Mouse (Mus musculus) thymus, adult 2 months (tissue): ENCODE measurements around the gene Lmtk2.

Source experiments
- CTCF ChIP-seq: fragments of 200-500 bp; IDR thresholded peaks from 2 replicates; pipeline ENCODE4 v1.5.1; 2012; ENCODE audit warnings: mild to moderate bottlenecking, control low read depth, low read length, moderate library complexity, borderline replicate concordance; ENCODE audit not compliant: control insufficient read depth, poor library complexity, insufficient read depth; ENCODE audit errors: extremely low read depth
- POLR2A ChIP-seq: fragments of 200-500 bp; IDR thresholded peaks from 2 replicates; pipeline ENCODE4 v1.6.1; 2012; ENCODE audit warnings: mild to moderate bottlenecking, low read length, control low read depth, moderate library complexity; ENCODE audit not compliant: control insufficient read depth, poor library complexity, insufficient read depth; ENCODE audit errors: extremely low read depth

DNA sequence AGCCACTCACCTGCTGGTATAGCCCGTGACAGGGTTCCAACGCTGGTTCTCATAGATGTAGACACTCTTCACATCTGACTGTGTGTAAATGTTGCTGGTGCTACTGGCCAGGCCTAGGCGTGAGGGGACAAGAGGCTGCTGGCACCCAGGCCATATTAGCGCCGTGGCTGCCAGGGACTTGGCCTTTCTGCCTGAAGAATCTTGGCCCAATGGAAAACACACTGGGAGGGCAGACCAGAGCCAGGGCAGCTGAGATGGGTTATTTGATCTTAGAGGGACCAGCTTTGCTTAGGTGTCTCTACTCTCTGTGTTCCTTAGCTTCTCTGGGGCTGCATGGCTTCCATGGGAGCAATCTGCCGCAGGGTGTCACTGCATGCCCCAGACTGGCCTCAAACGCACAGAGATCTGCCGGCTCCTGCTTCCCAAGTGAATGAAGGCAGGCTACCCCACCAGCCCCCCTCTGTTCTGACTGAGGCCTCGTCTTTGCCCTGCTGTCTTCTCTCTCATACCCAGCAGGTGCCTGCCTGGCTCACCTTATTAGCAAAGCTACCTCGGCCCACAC lies 103.2 kb downstream of the Lmtk2 start:
- TF ChIP-seq CTCF: no peak
- TF ChIP-seq POLR2A: no peak
